Mouse (Mus musculus): Measurements from ENCODE around the gene A930009A15Rik. TPM values are rescaled to one million over a fixed set of nuclear protein-coding genes. Genes with fewer than 3 reads are reported as not detected.

Gene A930009A15Rik
- polyA plus RNA-seq, 1 experiment = not detected

DNA sequence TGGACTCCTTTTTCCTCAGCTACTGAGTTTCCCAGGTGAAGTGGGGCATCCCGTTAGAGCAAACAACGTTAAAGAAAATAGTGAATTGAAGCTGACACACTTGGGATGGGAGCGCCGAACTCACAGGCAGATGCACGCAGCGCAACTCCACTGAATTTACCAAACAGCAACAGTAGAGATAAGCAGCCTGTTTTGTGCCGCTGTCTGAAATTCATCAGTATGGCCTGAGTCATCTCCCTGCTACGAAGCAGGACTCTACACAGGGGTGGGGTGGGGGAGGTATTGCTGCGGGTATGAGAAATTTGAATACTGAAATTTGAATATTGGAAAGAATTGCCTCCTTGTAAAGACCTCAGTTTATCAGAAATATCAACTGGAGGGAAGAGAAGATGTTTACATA, 12.2 kb downstream of the A930009A15Rik start:
- Histone ChIP-seq H3K4me3 (ENCODE audit: low read depth, low read length) (no peak overlapping the region), H3K4me1 (ENCODE audit: control insufficient read depth, insufficient read depth, insufficient read length, low read length) (peaks cover 3% of the 10 kb centered on the region), H3K27me3 (ENCODE audit: control insufficient read depth, insufficient read depth, low read length) (peaks cover 4% of the 10 kb centered on the region), H3K36me3 (ENCODE audit: control insufficient read depth, insufficient read depth, low read length) (no peaks in the 10 kb centered on the region), H3K27ac (ENCODE audit: insufficient read depth, low read depth, low read length) (no peak overlapping the region)
- no peak for TF ChIP-seq POLR2A (IDR thresholded peaks at IDR 0.05; ENCODE audit: low read depth, low read length)
- no peak for TF ChIP-seq CTCF (IDR thresholded peaks at IDR 0.05; ENCODE audit: extremely low read depth, insufficient read length, insufficient replicate concordance, low read depth, low read length)
- WGBS = 43% methylated on average over 9 of the region's 9 CpGs

DNA sequence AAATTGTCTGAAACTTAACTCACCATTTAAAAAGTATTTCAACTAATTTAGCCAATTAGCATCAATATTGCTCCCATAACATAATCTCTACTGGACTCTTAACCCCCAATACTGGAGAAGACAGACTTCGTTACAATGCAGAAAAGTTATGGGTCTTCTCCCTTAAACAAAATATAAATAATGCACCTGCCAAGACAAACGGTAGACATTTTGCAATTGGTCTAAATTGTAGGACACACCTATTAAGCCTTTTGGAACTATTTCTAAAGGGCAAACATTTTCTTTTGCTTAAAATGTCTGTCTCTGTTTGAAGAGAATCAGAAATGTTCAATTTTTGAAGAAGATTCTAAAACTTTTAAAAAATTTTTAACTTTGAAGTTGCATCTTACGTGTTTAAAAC, 13.3 kb downstream of the A930009A15Rik start:
- no peak overlapping the region for H3K4me3 ChIP-seq (ENCODE audit: low read depth, low read length)
- WGBS = 48% methylated on average over 3 of the region's 3 CpGs
- no peak overlapping the region for H3K27ac ChIP-seq (ENCODE audit: insufficient read depth, low read depth, low read length)
- peaks cover 13% of the 10 kb centered on the region for H3K27me3 ChIP-seq (ENCODE audit: control insufficient read depth, insufficient read depth, low read length)
- TF ChIP-seq CTCF (IDR thresholded peaks at IDR 0.05; ENCODE audit: extremely low read depth, insufficient read length, insufficient replicate concordance, low read depth, low read length) (no peak), POLR2A (IDR thresholded peaks at IDR 0.05; ENCODE audit: low read depth, low read length) (no peak)
- peaks cover 6% of the 10 kb centered on the region for H3K4me1 ChIP-seq (ENCODE audit: control insufficient read depth, insufficient read depth, insufficient read length, low read length)
- no peaks in the 10 kb centered on the region for H3K36me3 ChIP-seq (ENCODE audit: control insufficient read depth, insufficient read depth, low read length)

DNA sequence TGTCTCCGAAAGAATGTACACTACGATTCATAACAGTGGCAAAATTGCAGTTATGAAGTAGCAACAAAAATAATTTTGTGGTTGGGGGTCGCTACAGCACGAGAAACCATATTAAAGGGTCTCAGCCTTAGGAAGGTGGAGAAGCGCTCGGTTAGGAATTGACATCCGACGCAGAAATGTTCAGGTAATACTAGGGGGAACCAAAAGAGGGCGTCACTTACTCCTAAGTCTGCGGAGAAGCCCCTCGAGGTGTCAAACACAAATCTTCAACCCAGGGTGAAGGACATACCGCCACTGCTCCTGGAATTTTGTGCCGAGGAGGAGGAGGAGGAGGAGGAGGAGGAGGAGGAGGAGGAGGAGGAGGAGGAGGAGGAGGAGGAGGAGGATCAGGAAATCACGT, 14.9 kb downstream of the A930009A15Rik start:
- H3K4me1 ChIP-seq (ENCODE audit: control insufficient read depth, insufficient read depth, insufficient read length, low read length) = peaks cover 6% of the 10 kb centered on the region
- H3K4me3 ChIP-seq (ENCODE audit: low read depth, low read length) = peak overlapping the region; percentile 27; the same call in 1 of the 2 replicates
- peaks cover 15% of the 10 kb centered on the region for H3K27me3 ChIP-seq (ENCODE audit: control insufficient read depth, insufficient read depth, low read length)
- 11% methylated on average over 13 of the region's 14 CpGs for WGBS
- no peaks in the 10 kb centered on the region for H3K36me3 ChIP-seq (ENCODE audit: control insufficient read depth, insufficient read depth, low read length)
- H3K27ac ChIP-seq (ENCODE audit: insufficient read depth, low read depth, low read length) = no peak overlapping the region
- TF ChIP-seq POLR2A (IDR thresholded peaks at IDR 0.05; ENCODE audit: low read depth, low read length) = no peak
- no peak for TF ChIP-seq CTCF (IDR thresholded peaks at IDR 0.05; ENCODE audit: extremely low read depth, insufficient read length, insufficient replicate concordance, low read depth, low read length)

DNA sequence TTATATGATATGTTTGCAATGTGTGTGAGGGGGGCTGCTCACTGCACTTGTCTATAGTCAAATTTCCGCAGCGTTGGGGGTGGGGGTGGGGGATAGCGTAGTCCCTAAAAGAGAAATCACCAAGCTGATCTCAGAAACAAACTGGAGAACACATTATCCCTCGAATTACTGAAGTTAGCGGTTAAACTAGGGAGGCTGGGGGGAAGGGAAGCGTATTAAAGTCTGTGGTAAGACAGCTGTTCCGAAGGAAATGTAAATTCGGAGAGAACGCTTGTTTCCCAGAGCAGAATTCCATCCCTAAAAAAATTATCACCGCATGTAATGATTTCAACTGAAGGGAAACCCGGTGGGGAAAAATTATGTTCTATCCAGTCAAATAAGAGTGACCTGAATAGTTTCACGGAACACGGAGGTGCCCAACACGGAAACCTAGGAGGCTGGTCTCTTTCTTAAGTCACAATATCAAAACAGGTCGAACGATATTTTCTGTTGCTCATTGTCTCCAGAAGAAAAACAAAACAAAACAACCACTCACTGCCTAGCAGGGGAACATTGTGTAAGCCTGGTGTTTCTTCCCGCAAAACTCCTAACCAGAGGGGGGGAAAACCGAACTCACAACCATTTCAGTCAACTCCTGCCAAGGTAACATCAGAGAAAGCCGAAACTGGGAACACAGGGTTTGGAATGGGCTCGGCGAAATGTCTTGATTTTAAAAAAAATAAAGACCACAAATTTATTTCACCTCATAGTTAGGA, 15.9 kb downstream of the A930009A15Rik start:
- H3K36me3 ChIP-seq (ENCODE audit: control insufficient read depth, insufficient read depth, low read length) = no peaks in the 10 kb centered on the region
- peaks cover 15% of the 10 kb centered on the region for H3K27me3 ChIP-seq (ENCODE audit: control insufficient read depth, insufficient read depth, low read length)
- TF ChIP-seq CTCF (IDR thresholded peaks at IDR 0.05; ENCODE audit: extremely low read depth, insufficient read length, insufficient replicate concordance, low read depth, low read length) (no peak), POLR2A (IDR thresholded peaks at IDR 0.05; ENCODE audit: low read depth, low read length) (no peak)
- peaks cover 6% of the 10 kb centered on the region for H3K4me1 ChIP-seq (ENCODE audit: control insufficient read depth, insufficient read depth, insufficient read length, low read length)
- 1% methylated on average over 21 of the region's 21 CpGs for WGBS
- H3K4me3 ChIP-seq (ENCODE audit: low read depth, low read length) = peak overlapping the region; percentile 55
- no peak overlapping the region for H3K27ac ChIP-seq (ENCODE audit: insufficient read depth, low read depth, low read length)

DNA sequence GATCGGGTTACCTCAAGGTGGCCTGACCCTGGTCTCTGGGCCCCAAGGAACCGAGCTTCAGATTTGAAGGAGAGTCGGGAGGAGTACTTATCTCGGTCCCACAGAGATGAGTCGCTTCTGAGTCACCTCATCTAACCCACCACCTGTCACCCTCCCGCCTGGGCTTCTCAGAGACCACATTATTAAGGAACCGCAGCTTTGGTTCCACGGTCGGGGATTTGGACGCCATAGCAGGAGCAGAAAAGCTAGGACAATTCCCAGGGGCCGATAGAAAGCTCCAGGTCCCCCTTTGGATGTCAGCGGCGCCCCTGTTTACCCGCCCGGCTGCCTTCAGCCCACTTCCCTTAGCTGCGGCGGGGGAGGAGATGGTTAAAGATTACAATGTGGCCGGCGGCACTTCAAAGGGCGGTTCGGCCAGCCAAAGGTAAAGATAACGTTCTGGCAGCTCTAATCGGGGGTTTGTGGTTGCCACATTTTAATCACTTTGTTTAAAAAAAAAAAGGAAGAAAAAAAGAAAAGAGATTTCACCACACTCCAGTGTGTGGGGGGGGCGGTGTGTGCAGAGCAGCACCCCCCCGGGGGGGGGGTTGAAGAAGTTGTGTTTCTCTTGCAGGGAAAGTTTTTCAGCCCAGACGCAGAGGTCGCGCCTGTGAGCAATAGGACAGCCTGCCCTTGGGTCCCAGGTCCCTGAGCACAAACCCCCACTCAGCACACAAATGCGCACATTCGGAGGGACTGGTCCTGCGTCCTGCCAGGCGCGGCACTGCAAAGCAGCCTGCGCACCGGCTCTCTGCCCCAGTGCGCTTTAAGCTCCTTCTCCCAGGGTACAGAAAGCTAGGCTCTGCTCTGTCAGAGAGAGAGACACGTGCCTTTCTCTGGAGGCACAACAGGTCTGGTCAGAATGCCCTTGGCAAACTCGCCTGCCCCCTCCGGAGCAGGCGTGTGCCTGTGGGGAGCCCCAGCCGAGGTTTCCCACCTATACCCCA, 16.8 kb downstream of the A930009A15Rik start:
- WGBS = under 1% methylated on average over 41 of the region's 41 CpGs
- H3K27ac ChIP-seq (ENCODE audit: insufficient read depth, low read depth, low read length) = no peak overlapping the region
- peak overlapping the region; percentile 55 for H3K4me3 ChIP-seq (ENCODE audit: low read depth, low read length)
- TF ChIP-seq CTCF (IDR thresholded peaks at IDR 0.05; ENCODE audit: extremely low read depth, insufficient read length, insufficient replicate concordance, low read depth, low read length) = no peak
- no peak for TF ChIP-seq POLR2A (IDR thresholded peaks at IDR 0.05; ENCODE audit: low read depth, low read length)
- H3K27me3 ChIP-seq (ENCODE audit: control insufficient read depth, insufficient read depth, low read length) = peaks cover 15% of the 10 kb centered on the region
- H3K36me3 ChIP-seq (ENCODE audit: control insufficient read depth, insufficient read depth, low read length) = no peaks in the 10 kb centered on the region
- H3K4me1 ChIP-seq (ENCODE audit: control insufficient read depth, insufficient read depth, insufficient read length, low read length) = peaks cover 6% of the 10 kb centered on the region

DNA sequence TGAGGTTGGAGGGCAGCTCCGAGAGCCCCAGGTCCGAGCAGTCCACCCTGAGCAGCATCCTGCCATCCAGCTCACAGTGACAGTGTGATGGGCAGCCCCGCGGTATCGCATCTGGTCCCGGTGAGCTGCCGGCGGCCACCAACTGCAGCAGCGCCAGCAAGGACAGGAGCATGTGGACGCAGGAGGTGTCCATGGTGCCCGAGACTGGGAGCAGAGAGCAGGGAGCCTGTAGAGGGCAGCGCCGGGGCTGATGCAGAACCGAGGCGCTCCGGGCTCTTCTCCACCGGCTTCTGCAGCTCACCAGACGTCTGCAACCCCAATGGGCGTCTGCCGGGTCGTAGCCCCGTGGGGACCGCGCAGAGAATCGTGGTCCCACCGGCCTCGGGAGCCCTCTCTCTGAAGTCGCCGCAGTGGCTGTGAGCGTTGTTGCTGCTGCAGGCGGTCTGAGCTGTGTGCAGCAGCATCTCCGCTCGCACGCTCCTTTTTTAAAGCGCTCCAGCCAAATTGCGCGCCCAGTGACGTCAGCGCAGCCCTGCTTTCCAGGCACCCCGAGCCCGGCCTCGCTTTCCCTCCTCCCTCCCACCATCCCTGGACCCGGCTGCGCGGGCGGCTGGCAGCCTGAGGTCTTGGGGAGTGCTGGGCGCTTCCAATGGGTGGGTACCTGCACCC, 17.6 kb downstream of the A930009A15Rik start, which contains the start of gene Lgr5:
Gene Lgr5, minus strand, starts transcription at position 480 of the 669 bp plus-strand sequence.
- H3K4me1 ChIP-seq (ENCODE audit: control insufficient read depth, insufficient read depth, insufficient read length, low read length) = peaks cover 6% of the 10 kb centered on the region
- H3K36me3 ChIP-seq (ENCODE audit: control insufficient read depth, insufficient read depth, low read length) = no peaks in the 10 kb centered on the region
- H3K27me3 ChIP-seq (ENCODE audit: control insufficient read depth, insufficient read depth, low read length) = peaks cover 15% of the 10 kb centered on the region
- TF ChIP-seq CTCF (IDR thresholded peaks at IDR 0.05; ENCODE audit: extremely low read depth, insufficient read length, insufficient replicate concordance, low read depth, low read length) = 0 out of 2 replicates have a peak, but pooled peaks have one; percentile 3
- no peak for TF ChIP-seq POLR2A (IDR thresholded peaks at IDR 0.05; ENCODE audit: low read depth, low read length)
- no peak within 1 kb of the TSS for H3K27ac ChIP-seq (ENCODE audit: insufficient read depth, low read depth, low read length)
- under 1% methylated on average over 46 of the region's 47 CpGs for WGBS
- H3K4me3 ChIP-seq (ENCODE audit: low read depth, low read length) = peak within 1 kb of the TSS; percentile 55

Measured in small intestine, adult 2 months (tissue).